Mouse (Mus musculus) v-Abl transformed pro-B cells (cell line): ENCODE results near the gene Tspan13.

Source experiments
- in situ Hi-C, 2 experiments: fragments of 400-800 bp; cut with MboI; formaldehyde crosslinking; loops; one replicate each; pipeline ENCODE4 v1.15.1; 2025; ENCODE audit not compliant: unreplicated experiment in 2 of 2

Tspan13 gene

DNA sequence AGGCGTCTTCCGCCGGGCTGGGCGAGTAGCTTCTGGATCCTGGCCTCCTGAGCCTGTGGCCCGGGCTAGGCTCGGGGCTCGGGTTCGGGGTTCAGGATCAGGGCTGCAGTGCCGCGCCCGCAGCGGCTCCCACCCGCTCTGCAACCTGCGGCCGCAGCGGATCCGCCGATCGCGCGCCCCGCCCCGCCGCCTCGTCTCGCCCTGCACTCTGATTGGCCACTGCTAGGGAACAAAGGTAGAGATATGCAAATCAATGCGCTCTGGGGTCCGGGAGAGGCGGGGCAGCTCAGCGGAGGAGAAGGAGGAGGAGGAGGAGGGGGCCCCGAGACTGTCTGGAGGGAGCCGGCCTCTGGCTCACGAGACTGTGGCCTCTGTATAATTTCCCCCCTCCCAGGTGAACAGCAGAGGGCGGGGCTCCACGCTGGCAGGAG, at the start of gene Tspan13:
Gene Tspan13 (minus strand): TSS at position 153 of the 431 bp plus-strand sequence.
- in situ Hi-C loops, result loop anchor here (5.0 to 25.0 kb wide), 6 partner anchors 115 to 1355 kb away; partner anchors contain the start of genes Ankmy2 (in 2 of the 2) and Bzw2 (in 2 of the 2)

GRCm38 (mm10) chr12:36091964-36092363, 49.7 kb upstream of the Tspan13 start:
- in situ Hi-C loops, result loop anchor here in 1 of 2 experiments (10.0 kb wide), 1 partner anchor 97 kb away; the partner anchor contains the start of gene Agr2

- in situ Hi-C loops, result no loop called here
These were observed 46.9 kb upstream of the Tspan13 start for GRCm38 (mm10) chr12:36089221-36089620.

DNA sequence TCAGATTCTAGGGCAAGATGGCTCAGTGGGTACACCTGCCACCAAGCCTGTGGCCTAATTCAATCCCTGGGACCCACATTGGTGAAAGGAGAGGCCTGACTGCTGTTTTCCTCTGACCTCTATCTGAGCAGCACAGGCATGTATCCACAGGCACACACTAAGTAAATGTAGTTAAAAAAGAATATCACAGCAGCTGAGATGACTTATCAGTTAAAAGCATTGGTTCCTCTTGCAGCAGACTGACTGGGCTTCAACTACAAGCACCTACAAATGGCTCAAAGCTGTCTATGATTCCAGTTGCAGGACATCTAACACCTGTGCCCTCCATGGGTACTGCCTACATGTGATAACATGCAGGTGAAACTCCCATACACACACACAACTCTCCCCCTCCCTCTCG, 46.5 kb upstream of the Tspan13 start:
- in situ Hi-C loops, result no loop called here

- in situ Hi-C loops, result no loop called here
These were observed 43.1 kb upstream of the Tspan13 start for GRCm38 (mm10) chr12:36085380-36085779.

- in situ Hi-C loops, result no loop called here
These were observed 36.0 kb upstream of the Tspan13 start for GRCm38 (mm10) chr12:36078101-36078899.

- in situ Hi-C loops, result no loop called here
These were observed 30.6 kb upstream of the Tspan13 start for GRCm38 (mm10) chr12:36072860-36073259.

- in situ Hi-C loops, result no loop called here
These were observed 27.9 kb upstream of the Tspan13 start for GRCm38 (mm10) chr12:36070231-36070630.

- in situ Hi-C loops, result no loop called here
These were observed 25.2 kb upstream of the Tspan13 start for GRCm38 (mm10) chr12:36067538-36067937.

- in situ Hi-C loops, result no loop called here
These were observed 23.6 kb upstream of the Tspan13 start for GRCm38 (mm10) chr12:36065911-36066310.

- in situ Hi-C loops, result no loop called here
These were observed 15.4 kb upstream of the Tspan13 start for GRCm38 (mm10) chr12:36057699-36058098.

GRCm38 (mm10) chr12:36050276-36050675, 8.0 kb upstream of the Tspan13 start:
- in situ Hi-C loops, result no loop called here

DNA sequence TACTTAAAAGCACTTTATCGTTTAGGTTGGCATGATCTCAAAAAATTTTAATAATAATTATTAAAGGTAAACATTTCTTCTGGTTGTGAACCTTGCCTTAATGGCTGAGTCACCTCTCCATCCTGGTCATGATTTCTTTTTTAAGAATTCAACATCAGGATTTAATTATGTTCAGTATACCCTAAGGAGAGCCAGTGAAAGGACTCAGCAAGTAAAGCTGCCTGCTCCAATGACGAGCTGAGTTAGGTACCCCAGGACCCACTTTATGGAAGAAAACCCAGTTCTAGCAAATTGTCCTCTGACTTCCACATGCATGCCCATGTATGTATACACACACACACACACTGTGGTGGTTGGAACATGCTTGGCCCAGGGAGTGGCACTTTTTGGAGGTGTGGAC, 5.3 kb upstream of the Tspan13 start:
- in situ Hi-C loops, result loop anchor here (10.0 to 25.0 kb wide), 4 partner anchors 153 to 1360 kb away; no protein-coding TSS in a partner anchor

GRCm38 (mm10) chr12:36046196-36046595, 3.9 kb upstream of the Tspan13 start:
- in situ Hi-C loops, result loop anchor here (10.0 to 25.0 kb wide), 4 partner anchors 151 to 1359 kb away; no protein-coding TSS in a partner anchor

- in situ Hi-C loops, result loop anchor here (5.0 to 25.0 kb wide), 6 partner anchors 113 to 1357 kb away; partner anchors contain the start of genes Ankmy2 (in 2 of the 2) and Bzw2 (in 2 of the 2)
These were observed 2.4 kb upstream of the Tspan13 start for GRCm38 (mm10) chr12:36044691-36045090.

DNA sequence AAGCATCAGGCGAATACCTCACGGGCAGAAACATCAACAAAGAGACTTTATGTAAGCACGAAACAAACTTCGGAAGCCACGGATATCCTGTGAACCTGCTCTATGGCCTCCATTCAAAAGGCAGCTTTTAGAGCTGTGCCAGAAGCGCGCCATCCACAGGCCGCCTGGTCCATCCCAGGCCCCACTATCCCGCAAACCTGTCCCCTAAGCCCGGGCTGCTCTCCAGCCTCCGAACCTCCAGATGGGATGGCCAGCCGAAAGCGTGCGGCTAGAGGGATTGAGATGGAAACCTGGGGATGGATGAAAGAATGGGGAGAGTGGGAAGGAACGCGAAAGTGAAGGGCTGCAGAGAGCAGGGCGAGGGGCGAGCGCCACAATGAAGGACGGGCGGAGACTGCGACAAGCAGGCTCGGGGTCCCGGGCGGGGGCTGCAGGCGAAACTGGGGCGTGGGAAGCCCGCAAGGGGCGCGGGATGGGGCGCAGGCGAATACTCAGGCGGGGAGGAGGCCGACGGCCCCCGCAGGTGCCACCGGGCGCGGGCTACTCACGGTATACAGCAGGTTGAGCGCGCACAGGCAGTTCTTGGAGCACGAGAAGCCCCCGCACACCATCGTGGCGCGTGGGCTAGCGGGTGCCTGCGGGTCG, 475 bp downstream of the Tspan13 start:
- in situ Hi-C loops, result loop anchor here (5.0 to 25.0 kb wide), 6 partner anchors 115 to 1355 kb away; partner anchors contain the start of genes Ankmy2 (in 2 of the 2) and Bzw2 (in 2 of the 2)

DNA sequence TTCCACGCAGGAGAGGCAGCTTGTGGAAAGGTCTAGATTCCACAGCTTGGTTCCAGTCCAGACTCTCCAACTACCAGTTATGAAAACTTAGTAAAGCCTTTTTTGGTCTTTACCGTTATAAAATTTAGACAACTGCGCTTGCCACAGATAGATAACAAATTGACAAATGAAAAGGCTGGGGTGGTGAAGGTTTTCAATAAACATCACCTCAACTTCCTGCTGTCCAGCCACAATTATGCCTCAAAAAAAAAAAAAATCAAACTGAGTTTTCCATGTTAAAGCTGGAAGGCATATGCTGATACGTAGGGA, 1.1 kb downstream of the Tspan13 start:
- in situ Hi-C loops, result loop anchor here (5.0 to 25.0 kb wide), 6 partner anchors 116 to 1354 kb away; partner anchors contain the start of genes Ankmy2 (in 2 of the 2) and Bzw2 (in 2 of the 2)

GRCm38 (mm10) chr12:36040571-36041280, 1.6 kb downstream of the Tspan13 start:
- in situ Hi-C loops, result loop anchor here (5.0 to 25.0 kb wide), 6 partner anchors 117 to 1353 kb away; partner anchors contain the start of genes Ankmy2 (in 2 of the 2) and Bzw2 (in 2 of the 2)

DNA sequence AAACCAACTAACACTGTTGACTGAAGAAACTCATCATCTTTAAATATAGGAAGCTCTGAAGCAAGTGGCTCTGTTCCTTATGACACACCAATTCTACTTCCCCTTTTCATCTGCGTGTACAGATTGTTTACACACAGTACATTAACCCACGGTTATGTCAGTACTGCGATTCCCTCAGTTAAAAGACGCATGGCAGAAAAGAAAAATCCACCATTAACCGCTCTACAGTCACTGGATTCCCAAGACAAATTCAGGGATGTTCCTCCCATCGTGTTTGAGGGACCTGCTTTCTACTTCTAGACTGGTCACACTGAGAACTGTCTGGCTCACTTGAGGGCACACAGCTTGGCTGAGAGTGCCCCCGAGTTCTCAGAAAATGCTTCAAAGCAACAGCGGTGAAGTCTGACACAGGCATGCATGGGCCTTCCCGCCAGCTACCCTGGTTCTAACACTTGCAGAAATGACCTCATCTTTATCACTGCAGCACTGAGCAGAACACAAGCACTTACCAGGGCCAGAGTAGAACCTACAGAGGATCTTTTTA, 2.7 kb downstream of the Tspan13 start:
- in situ Hi-C loops, result loop anchor here (5.0 to 25.0 kb wide), 7 partner anchors 37 to 1352 kb away; partner anchors contain the start of genes Ankmy2 (in 2 of the 2) and Bzw2 (in 2 of the 2)

DNA sequence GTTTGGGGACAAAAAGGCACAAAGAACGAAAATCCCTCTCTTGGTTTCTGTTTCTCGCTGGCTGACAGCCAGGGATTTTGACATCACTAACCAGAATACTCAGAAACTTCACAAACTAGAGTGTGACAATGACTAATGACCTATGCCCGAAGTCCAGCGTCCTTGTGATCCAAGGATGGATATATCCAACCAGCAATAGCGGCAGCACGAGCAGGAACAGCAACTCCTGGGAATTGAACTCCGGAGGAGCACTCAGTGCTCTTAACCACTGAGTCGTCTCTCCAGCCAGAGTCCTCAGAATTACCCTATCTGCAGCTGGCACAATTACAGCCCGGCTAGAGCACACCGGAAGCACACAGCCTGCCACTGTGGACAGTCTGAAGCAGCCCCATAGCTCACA, 5.5 kb downstream of the Tspan13 start:
- in situ Hi-C loops, result loop anchor here (5.0 to 25.0 kb wide), 3 partner anchors 34 to 1349 kb away; no protein-coding TSS in a partner anchor
